Mouse (Mus musculus) retina, postnatal 1 day (tissue): ENCODE measurements around the gene Gm45713.
"Not testable (repeated sequence)": the region's sequence is repeated elsewhere in the genome, so short reads cannot be mapped to it uniquely, and the experiment has no call there.

Source experiments
- DNase-seq: peaks from one replicate; pipeline ENCODE4 v3.0.0-alpha.2; 2012

The Gm45713 gene

DNA sequence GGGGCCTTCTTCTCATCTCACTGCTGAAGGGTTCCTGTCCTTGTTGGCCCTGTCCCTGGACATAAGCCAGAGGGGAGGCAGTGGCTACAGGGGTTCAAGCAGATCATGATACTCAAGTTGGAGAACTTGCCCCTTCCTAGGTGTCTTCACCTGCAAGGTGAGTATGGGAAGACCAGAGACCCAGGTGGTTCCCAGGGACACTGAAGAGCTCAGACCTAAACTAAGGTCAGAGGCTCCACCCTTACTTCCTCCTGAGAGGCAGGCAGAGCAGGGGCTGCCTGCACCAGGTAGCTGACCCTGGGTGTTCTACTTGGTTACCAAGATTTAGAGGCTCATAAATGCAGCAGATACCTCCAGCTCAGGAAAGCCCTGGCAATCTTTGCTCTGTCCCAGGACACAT is 14.1 kb downstream of the Gm45713 start:
- DNase-seq: no peak

DNA sequence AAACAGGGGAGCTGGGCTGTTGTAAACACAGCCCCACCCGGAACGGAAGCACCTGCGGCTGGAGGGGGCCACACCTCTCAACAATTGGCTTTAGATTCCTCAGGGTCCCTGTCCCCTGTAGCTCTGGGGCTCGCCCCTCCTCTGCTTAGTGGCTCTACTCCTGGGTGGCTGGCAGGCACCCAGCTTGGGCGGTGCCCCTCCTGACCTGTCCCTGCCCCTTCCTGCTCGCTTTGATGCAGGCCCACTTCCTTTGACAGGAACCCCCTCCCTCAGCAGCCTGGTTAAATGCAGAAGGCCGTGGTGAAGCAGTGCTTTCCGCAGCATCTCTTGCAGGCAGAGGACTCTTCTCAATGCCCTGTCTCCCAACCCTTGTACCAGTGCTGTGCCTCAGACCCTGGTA is 14.6 kb downstream of the Gm45713 start:
- DNase-seq: no peak

DNA sequence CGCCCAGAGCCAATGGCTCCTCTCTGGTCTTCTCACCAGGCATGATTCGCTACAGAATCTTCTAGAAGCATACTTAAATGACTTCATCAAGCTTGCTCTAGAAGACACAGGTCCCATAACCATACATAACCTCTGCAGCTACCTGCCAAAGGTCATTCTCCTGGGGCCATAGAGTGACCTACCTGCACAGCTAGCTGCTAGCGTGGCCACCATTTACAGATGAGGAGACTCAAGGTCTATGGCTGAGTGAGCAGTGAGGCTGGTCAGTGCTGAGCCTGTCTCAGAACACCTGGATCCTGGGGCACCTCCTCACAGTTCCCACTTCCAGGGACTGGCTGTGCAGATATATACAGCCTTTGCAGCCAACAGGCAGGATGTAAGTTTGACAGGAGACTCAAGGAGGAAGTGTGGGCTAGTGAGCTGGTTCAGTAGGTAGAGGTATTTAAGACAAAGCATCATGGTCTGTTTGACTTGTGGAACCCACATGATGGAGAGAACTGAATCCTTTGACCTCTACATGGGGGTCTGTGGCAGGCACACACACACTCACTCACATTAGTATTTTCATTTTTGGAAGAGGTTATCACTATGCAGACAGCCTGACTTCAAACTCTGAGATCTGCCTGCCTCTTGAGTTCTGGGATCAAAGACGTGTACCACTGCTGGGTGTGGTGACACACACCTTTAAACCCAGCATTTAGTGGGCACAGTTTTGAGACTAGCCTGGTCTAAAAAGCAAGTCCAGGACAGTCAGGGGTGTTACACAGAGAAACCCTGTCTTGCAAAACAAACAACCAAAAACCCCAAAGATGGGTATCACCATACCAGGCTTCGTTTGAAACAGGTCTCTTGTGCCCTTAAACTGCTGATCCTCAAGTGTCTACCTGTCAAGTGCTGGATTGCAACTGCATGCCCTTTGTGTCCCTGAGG is 16.0 kb downstream of the Gm45713 start:
- DNase-seq: no peak

DNA sequence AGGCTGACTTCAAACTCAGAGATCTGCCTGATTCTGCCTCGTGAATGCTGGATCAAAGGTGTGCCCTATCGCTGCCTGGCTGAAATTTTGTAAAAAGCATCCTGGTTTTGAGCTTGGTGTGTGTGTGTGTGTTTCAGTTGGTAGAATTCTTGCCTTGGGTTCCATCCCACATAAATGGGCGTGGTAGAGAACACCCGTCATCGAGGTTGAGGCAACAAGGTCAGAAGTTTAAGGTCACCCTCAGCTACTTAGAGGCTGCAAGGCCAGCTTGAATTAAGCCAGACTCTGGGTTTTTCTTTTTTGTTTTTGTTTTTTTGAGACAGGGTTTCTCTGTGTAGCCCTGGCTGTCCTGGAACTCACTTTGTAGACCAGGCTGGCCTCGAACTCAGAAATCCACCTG is 17.7 kb downstream of the Gm45713 start:
- DNase-seq: no peak

DNA sequence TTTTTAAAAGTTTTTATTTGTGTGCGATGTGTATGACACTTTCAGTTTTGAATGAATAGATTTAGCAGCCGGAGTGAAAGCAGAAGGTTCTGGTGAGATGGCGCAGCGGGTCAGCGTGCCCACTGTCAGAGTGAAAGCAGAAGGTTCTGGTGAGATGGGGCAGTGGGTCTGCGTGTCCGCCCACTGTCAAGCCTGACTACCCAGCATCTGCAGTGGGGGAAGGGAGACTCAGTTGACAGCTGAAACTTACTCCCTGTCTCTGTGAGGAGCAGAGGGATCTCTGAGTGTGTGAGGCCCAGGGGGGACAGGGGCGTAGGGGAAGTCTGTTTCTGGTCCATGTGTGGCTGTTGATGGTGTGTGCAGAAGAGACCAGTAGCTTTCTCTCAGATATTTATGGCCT is 18.5 kb downstream of the Gm45713 start:
- DNase-seq: no peak

DNA sequence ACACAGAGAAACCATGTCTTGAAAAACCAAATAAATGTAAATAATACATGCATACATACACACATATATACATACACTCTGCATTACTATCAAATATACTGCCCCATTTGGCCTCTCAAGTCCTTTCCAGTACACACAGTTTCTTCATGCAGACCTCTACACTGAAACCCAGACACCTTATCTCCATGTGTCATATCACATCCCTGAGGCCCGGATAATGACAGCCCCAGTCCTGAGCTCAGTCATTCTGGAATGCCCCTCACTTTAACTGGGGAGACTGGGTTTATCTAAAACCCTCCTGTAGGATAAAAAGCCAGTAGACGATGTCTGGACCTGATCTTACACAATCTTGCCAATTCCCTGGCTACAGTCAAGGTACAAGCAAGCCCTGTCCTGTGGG is 22.6 kb downstream of the Gm45713 start:
- no peak for DNase-seq

DNA sequence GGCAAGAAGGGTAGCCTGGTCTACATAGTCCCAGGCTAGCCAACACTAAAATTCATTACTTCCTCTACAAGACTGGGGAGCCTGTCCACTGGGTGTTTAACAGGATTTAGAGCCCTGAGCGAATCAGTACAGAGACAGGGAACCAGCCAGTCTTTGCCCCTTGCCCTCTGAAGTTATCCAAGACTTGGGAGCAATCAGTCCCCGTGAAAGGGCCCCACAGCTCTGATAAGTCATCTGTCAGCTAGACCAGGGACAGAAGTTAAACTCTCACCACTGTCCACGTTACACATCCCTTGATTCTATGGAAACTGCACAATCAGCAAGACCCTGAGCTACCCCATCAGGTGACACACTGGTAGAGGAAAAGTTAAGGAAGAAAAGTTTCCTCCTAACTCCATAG is 23.5 kb downstream of the Gm45713 start:
- no peak for DNase-seq

DNA sequence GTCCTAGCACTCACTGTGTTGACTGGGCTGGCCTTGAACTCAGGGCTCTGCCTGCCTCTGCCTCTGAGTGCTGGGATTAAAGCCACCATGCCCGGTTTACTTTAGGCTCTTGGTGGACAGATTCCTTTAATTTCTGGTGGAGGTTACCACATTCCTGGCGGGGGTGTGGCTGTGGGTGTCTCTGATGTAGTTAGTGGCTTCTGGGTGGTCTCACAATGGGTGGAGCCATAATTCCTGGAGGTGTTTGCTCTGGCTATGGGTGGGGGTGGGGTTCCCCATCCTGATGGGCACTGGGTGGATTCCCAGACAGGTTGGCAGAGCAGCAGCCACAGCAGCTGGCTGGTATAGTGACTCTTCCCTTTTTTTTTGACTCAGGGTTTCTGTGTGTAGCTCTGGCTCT is 24.1 kb downstream of the Gm45713 start:
- DNase-seq: no peak

DNA sequence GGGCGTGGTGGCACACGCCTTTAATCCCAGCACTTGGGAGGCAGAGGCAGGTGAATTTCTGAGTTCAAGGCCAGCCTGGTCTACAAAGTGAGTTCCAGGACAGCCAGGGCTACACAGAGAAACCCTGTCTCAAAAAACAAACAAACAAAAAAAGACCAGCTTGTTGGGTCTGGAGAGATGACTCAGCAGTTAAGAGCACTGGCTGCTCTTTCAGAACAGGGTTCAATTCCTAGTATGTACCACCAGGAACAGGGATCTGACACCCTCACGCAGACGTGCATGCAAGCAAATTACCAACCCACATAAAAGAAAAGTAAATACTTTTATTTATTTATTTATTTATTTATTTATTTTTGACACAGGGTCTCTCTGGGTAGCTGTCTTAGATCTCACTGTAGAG is 25.9 kb downstream of the Gm45713 start:
- not testable (repeated sequence) for DNase-seq

DNA sequence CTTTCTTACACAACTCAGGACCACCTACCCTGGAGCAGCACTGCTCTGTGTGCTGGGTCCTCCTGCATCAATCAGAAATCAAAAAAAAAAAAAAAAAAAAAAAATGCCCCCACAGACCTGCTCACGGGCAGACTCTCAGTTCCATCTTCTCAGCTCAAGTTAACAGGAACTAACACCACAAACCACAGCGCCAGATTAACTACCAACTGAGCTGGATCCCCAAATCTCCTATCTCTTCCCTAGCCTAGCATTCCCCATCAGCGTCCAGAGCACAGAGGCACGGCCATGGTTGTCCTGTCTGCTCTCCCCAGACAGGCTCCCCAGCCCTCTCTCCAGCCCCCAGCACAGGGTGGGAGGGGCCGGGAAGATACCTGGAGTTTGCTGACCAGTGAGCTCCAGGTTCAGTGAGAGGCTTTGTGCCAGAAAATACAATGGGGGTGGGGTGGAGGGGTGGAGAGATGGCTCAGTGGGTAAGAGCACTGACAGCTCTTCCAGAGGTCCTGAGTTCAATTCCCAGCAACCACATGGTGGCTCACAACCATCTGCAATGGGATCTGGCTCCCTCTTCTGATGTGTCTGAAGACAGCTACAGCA is 28.9 kb downstream of the Gm45713 start:
- no peak for DNase-seq

DNA sequence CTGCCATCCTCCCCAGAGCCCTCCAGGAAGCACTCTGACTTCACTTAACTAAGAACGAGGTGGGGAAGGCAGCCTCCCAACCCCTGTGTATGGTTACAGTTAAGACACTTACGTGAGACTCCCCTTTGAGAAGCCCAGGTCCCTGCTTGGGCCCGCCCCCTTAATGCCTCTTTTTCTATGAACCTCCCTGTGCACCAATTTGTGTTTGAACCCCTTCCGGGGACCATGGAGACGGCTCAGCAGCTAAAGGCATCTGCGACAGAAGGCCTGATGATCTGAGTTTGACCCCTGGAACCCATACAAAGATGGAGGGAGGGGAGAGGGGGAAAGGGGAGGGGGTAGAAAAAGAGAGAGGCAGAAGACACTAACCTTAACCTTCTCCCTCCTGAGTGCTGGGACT is 29.6 kb downstream of the Gm45713 start:
- no peak for DNase-seq

DNA sequence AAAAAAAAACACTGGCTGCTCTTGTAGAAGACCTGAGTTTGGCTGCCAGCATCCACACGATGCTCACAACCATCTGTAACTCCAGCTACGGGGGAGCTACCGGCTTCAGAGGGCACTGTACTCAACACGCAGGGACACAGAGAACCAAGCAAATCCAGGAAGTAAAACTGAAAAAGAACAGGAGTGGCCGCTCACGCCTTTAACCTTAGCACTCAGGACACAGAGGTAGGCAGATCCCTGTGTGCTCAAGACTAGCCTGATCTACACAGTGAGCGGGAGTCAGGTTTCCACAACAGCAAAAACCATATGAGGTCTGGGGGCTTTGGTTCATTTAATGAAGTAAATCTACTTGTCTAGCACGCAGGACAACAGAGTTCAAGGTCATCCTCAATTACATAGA is 30.5 kb downstream of the Gm45713 start:
- no peak for DNase-seq

DNA sequence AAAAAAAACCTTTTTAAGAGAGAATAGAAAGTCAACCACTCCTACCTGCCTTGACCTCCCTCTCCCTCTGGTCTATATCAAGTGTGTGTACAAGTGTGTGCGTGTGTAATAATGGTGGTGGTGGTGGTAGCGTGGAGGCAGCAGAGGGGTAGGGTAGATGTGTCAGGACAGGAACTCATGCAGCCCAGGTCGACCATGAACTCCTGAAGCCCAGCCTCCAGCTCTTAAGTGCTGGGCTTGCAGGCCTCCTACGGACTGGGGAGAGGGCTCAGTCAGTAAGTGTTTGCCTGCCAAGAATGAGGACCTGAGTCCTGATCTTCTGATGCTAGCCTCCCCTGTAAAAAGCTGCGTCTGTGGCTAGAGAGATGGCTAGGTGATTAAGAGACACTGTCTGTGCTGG is 31.1 kb downstream of the Gm45713 start:
- DNase-seq: no peak

DNA sequence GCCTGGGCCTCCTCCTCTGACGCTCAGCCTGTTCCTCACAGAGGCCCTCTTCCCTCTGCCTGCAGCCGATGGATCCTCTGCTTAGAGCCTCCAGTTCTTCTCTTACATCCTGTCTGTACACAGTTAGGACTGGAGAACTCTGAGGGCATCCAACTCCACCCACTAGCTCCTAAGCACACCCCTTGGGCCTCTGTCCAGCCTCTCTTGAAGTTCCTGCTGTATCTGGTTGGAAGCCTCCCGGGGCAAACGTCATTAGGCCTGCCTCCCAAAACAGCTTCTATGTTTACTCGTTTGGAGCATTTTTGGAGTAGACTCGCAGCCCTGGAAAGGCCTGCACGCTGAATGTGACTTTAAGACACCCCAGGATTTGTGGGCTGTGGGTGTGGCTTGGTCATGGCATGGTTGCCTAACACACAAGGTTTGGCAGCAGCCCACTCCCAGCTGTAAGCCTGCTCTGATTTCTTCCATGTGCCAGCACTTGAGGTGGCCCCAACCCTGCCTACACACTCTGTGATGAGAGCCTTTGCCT is 32.3 kb downstream of the Gm45713 start, which contains the start of gene Fcgrt:
Gene Fcgrt, minus strand, starts transcription at position 200 of the 529 bp plus-strand sequence.
- no peak for DNase-seq

DNA sequence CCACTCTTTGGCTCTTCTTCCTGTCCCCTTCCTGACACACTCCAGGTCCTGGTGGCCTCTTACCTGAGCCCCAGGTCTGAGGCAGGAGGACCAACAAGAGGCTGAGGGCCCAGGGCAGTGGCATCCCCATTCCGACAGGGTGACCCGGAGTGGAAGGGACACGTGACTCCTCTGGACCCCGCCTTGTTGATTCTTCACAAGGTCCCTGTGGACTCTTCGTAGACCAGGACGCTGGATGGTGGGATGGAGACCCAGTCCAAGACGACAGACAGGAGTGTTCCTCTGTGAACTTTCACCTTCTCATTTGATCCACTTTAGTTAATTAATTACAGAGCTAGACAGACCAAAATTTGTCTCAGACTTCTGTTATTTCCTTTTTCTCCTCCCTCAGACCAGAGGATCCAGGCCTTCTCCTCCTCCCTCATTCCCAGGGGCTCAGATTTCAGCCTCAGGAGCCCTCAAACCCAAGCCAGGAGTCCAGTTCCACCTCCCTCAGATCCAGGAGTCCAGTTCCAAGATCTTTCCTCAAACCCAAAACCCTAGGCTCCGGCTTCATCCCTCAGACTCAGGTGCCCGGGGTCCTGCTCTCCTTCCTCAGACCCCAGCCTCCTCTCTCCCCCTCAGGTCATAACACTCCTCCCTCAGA is 33.0 kb downstream of the Gm45713 start:
- no peak for DNase-seq

DNA sequence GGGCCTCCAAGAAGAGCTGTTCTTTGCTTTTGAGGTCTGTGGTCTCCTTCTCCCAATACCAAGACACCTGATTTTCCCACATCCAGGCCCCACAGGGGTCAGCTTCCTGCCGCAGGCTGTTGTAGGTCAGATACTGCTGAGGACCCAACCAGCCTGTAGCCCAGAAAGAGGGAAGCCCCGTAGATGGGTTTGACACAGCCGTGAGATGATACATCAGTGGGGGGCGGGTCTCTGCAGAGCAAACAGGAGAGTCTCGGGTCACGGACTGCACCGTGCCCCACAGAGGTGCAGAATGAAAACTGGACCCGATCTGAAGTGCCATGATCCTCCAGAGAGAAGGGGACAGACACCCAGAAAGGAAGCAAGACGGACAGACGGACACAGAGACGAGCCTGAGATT is 33.6 kb downstream of the Gm45713 start:
- no peak for DNase-seq

DNA sequence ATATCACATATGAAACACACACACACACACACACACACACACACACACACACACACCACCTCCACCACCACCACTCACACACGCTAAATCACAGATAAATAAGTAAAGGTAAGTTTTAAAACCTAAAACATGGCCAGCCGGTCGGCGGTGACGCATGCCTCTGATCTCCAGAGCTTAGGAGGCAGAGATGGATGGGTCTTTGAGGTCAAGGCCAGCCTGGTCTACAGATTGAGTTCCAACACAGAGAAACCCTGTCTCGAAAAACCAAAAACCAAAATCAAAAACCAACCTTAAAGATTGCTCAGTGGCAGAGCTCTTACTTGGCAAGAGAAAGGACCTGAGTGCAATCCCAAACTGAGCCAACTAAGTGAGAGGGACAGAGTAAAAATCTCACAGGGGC is 36.0 kb downstream of the Gm45713 start:
- no peak for DNase-seq

DNA sequence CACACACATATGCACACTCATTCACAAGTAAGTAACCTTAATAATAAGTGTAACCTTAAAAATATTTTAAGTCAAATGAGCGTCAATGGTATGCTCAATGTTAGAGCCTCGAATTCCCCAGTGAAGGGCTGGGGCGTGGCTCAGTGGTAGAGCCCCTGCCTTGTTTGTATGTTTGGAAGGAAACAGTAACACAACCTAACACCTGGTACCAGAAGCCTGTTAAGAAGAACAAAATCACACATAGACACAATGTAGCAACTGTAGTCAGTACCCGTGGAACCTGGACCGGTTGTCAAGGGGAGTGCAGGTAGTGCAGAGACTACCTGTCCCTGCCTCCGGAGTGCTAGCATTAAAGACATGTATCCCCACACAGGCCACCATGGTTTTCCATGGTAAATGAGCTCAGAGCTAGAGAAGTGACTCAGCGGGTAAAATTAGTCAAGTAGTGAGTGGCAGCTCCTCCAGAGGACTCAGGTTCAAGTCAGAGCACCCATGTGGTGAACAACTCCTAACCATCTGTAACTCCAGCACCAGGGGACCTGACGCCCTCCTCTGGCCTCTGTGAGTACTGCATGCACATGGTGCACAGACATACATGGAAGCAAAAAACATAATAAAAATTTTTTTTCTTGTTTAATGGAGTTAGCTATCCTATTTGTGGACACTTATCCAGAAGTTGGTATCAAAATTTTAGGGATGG is 37.3 kb downstream of the Gm45713 start:
- no peak for DNase-seq

DNA sequence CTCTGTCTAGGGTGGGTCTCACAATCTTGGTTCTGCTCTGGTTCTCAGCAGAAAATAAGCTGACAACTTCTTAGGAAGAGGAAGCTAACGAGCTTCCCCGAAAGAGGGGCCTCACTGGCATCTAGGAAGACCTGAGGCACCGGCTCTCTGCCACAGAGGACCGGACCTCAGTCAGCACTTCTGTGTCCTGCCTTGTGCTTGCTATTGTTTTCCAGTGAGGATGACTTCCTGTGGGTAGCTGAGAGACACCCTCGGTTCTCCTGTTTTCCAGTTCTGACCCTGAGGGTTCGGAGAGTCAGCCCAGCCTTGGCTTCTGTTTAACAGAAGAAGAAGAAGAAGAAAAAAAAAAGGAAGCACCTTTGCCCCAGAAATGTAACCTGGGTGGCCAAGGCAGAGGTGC is 38.6 kb downstream of the Gm45713 start:
- no peak for DNase-seq

DNA sequence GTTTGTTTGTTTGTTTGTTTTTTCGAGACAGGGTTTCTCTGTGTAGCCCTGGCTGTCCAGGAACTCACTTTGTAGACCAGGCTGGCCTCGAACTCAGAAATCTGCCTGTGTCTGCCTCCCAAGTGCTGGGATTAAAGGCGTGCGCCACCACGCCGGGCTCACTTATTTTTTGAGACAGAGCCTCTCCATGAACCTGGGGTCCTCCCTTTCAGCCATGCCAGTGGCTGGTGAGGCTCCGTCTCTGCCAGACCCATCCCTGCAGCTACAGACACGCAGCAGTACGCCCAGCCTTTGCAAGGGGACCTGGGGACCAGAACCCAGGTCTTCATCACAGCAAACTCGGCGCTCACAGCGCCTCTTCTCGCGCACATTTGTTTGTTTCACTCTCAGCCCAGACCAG is 40.1 kb downstream of the Gm45713 start:
- DNase-seq: not testable (repeated sequence)

DNA sequence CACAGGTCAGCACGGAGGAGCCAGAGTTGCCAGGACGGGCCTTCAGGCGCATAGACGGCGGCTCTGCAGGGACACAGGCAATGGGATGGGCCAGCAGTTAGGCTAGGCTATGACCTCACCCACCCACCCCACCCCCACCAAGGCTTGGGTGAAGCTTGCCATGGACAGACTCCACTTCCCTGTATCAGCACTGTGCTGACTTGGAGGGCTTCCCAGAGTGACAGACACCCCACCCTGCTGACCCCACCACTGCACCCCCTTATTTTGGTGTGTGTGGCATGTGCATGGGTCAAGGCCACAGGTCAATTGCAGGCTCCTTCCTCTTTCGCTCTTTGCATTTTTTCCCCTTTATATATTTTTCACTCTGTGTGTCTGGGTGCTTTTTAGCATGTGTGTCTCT is 40.7 kb downstream of the Gm45713 start:
- no peak for DNase-seq

DNA sequence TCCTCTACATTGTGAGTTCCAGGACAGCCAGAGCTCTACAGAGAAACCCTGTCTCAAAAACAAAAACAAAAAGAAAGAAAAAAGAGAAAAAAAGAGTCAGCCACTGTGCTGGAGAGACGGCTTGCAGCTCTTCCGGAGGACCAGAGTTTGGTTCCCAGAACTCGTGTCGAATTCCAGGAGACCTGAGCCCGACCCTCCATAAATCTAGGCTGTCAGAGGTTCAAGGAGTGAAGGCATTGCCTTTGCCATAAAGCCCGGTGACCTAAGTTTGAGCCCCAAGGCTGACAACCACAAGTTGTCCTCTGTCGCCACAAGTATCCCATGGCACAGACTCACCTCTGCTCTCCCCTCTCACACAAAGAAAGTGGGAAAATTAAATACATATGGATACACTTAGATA is 41.9 kb downstream of the Gm45713 start:
- no peak for DNase-seq

DNA sequence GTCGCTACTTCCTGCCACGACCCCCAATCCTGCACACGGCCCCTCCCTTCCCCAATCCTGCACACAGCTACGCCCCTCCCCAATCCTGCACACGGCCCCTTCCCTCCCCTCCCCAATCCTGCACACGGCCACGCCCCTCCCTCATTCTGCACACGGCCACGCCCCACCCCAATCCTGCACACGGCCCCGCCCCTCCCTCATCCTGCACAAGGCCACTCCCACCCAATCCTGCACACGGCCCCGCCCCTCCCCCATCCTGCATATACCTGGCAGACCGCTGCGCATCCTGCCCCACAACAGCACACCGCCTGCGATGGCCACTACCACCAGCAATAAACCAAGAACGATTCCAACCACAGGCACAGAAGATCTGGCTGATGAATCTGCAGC is 42.5 kb downstream of the Gm45713 start:
- no peak for DNase-seq
